Mouse (Mus musculus) lung, postnatal 0 days (tissue): Measurements from ENCODE around the gene Gm17359. TPM values are rescaled to one million over a fixed set of nuclear protein-coding genes. Genes with fewer than 3 reads are reported as not detected.

Experiments
- ATAC-seq: fragments of 200-750 bp; cut with Nextera tagmentation; 2 replicates; pipeline ENCODE4 v1.8.0; 2017; ENCODE audit warnings: moderate library complexity
- DNase-seq: peaks from one replicate; pipeline ENCODE4 v3.0.0-alpha.2; 2016; ENCODE audit warnings: low spot score
- H3K27ac ChIP-seq: fragments of 300-500 bp; sonication (generic); 2 replicates; pipeline ENCODE4 v1.5.1; 2014; ENCODE audit warnings: antibody characterized with exemption, mild to moderate bottlenecking, low read length, mixed read lengths
- H3K27me3 ChIP-seq: fragments of 300-500 bp; sonication (generic); replicated peaks from 2 replicates; pipeline ENCODE4 v1.6.1; 2014; ENCODE audit warnings: low read length, mixed read lengths; ENCODE audit not compliant: insufficient read depth
- H3K36me3 ChIP-seq: fragments of 300-500 bp; sonication (generic); 2 replicates; pipeline ENCODE4 v1.6.1; 2014; ENCODE audit warnings: low read length, mixed read lengths; ENCODE audit not compliant: insufficient read depth
- H3K4me1 ChIP-seq: fragments of 300-500 bp; sonication (generic); 2 replicates; pipeline ENCODE4 v1.6.1; 2014; ENCODE audit warnings: antibody characterized with exemption, low read depth, low read length, mixed read lengths; ENCODE audit not compliant: insufficient read depth
- H3K4me2 ChIP-seq: fragments of 300-500 bp; sonication (generic); replicated peaks from 2 replicates; pipeline ENCODE4 v1.6.1; 2014; ENCODE audit warnings: low read depth, mild to moderate bottlenecking, low read length, moderate library complexity, mixed read lengths
- H3K4me3 ChIP-seq: fragments of 300-500 bp; sonication (generic); 2 replicates; pipeline ENCODE4 v1.5.1; 2014; ENCODE audit warnings: low read depth, low read length
- H3K9ac ChIP-seq: fragments of 300-500 bp; sonication (generic); replicated peaks from 2 replicates; pipeline ENCODE4 v1.6.1; 2014; ENCODE audit warnings: low read depth, mild to moderate bottlenecking
- H3K9me3 ChIP-seq: fragments of 300-500 bp; sonication (generic); 2 replicates; pipeline ENCODE4 v1.6.1; 2016; ENCODE audit warnings: low read length, mixed read lengths
- CTCF ChIP-seq: IDR thresholded peaks from 2 replicates; pipeline ENCODE4 v1.5.1; 2016; ENCODE audit warnings: antibody characterized with exemption, mild to moderate bottlenecking
- EP300 ChIP-seq: IDR thresholded peaks from 2 replicates; pipeline ENCODE4 v1.6.1; 2016; ENCODE audit warnings: antibody characterized with exemption, mild to moderate bottlenecking, control low read depth
- WGBS: fragments of 180-500 bp; shearing (Covaris S2); extraction: QIAGEN DNeasy Blood & Tissue Kit; methylation state at CpG from one replicate; pipeline ENCODE4 v1.1.7; 2014; 5-methylcytosine and 5-hydroxymethylcytosine counted together
- polyA plus RNA-seq: library from polyadenylated mRNA; unstranded; fragments of >200 nt; fragmentation: Nextera tagmentation; extraction: Ambion mirVana; gene quantifications from 2 replicates; pipeline ENCODE4 v1.2.1, GENCODE M21; 2015

The Gm17359 gene
- polyA plus RNA-seq, 1 experiment from 2014 or later, result not detected

DNA sequence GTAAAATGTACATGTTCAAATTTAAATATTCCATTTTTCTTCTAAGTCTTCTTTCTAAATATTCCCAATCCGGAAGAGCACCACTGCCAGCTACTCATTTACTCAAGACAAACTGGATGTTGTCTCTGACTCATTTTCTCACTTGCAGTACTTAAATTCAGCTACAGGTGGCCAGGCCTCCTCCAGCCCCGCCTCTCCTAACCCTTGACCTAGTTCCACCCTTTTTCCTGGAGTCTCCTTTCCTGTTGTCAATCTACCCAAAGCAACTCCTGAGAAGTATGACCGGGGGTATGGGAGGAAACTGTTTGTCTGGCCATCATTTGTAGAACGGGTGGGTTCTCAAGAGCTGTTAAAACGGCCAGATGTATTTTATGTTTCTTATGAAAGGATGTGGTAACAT, 40.4 kb upstream of the Gm17359 start:
- DNase-seq, result peak; percentile 49

DNA sequence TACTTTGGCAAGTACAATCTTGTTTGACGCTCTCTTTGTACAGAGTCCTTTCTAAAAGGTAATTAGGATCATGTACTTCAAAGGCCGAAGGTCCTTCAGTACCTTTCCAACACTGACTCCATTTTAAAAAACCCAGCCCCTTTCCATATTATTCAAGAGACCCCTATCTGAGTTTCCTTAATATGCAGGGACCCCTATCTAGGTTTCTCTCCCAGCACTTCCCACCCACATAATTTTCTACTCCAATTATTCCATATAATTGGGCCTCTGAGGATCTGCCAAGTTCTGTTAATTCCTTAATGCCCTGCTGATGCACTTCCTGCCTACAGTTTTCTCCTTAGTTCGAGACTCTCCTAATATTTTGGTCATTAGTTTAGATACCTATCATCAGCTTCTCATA, 39.9 kb upstream of the Gm17359 start:
- no peak for DNase-seq
- 80% methylated on average over 3 of the region's 3 CpGs for WGBS

More for the DNA sequence above, 40.4 kb upstream of the Gm17359 start:
- Histone ChIP-seq H3K4me1 (no peaks in the 10 kb centered on the region), H3K9me3 (no peaks in the 10 kb centered on the region), H3K36me3 (no peaks in the 10 kb centered on the region), H3K4me3 (no peak overlapping the region), H3K27me3 (no peaks in the 10 kb centered on the region), H3K4me2 (no peak overlapping the region), H3K9ac (no peak overlapping the region), H3K27ac (peak overlapping the region; percentile 69; the same call in 1 of the 2 replicates)
- WGBS, result 53% methylated on average over 5 of the region's 5 CpGs
- ATAC-seq, result no peak
- TF ChIP-seq CTCF (peak; percentile 43), EP300 (no peak)

DNA sequence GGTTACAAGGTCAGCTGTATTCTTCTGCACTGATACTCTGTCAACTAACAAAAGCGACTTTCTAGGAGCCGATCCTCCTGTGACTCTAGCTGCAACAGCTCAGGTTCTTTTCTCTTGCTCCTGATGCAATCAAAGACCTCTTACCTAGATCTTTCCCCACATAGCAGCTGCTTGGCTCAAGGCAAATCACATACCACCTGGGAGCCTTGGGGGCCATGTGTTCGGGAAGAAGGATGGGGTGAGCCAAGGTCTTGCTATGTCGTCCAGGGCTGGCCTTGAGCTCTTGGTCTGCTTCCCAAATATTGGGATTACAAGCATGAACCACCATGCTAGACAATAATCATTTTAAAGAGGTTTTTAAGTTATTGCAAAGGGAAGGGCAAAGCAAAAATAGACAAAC, 39.2 kb upstream of the Gm17359 start:
- Histone ChIP-seq H3K4me3 (no peak overlapping the region), H3K27me3 (no peaks in the 10 kb centered on the region), H3K9me3 (no peaks in the 10 kb centered on the region), H3K4me2 (no peak overlapping the region), H3K9ac (no peak overlapping the region), H3K4me1 (no peaks in the 10 kb centered on the region), H3K36me3 (no peaks in the 10 kb centered on the region), H3K27ac (no peak overlapping the region)
- DNase-seq (no peak), ATAC-seq (no peak)
- TF ChIP-seq CTCF (no peak), EP300 (no peak)
- 68% methylated on average over 4 of the region's 4 CpGs for WGBS

More for the DNA sequence above, 39.9 kb upstream of the Gm17359 start:
- Histone ChIP-seq H3K4me1 (no peaks in the 10 kb centered on the region), H3K4me3 (no peak overlapping the region), H3K9ac (no peak overlapping the region), H3K36me3 (no peaks in the 10 kb centered on the region), H3K9me3 (no peaks in the 10 kb centered on the region), H3K27me3 (no peaks in the 10 kb centered on the region), H3K27ac (no peak overlapping the region), H3K4me2 (no peak overlapping the region)
- TF ChIP-seq CTCF (no peak), EP300 (no peak)
- no peak for ATAC-seq

DNA sequence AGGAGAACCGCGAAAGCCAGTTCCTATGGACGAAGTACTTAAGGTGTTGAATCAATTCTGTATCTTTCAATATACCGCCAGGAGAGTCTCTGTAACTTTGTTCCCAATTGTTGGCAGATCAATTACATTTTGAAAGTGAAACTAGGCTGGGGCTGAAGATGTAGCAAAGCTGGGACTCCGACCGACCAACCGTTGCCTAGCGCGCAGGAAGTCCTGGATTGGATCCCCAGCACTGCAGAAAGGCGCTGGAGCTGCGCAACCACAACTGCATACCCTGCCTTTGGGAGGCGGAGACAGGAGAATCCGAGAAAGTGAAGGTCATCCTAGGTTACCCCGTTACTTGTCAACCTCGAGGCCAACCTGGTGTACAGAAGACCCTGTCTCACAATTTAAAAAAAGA, 37.1 kb upstream of the Gm17359 start:
- Histone ChIP-seq H3K36me3 (no peaks in the 10 kb centered on the region), H3K4me1 (no peaks in the 10 kb centered on the region), H3K9me3 (no peaks in the 10 kb centered on the region), H3K27ac (no peak overlapping the region), H3K4me2 (no peak overlapping the region), H3K9ac (no peak overlapping the region), H3K4me3 (no peak overlapping the region), H3K27me3 (no peaks in the 10 kb centered on the region)
- WGBS, result 87% methylated on average over 15 of the region's 15 CpGs
- no peak for DNase-seq
- ATAC-seq, result no peak
- no peak for TF ChIP-seq EP300
- no peak for TF ChIP-seq CTCF

DNA sequence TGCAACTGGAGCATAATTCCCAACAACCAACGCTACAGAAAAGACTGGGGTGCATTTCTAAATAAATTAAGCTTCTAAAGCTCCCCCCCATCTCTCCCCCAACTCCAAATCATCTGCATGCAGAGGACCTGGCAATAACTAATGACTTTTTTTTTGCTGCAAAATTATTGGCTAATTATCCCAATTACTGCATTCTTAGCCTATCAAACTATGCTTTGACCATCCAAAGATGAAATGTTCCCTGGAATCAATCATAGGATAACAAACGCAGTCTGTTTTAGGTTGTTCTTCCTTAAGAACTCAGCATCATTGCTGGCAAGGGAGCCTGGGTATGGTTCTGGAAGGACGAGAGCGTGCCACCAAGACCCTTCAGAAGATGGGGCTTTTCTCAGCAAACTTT, 27.9 kb upstream of the Gm17359 start:
- TF ChIP-seq CTCF, result no peak
- TF ChIP-seq EP300, result no peak
- H3K27ac ChIP-seq, result no peak overlapping the region
- H3K36me3 ChIP-seq, result no peaks in the 10 kb centered on the region
- 90% methylated on average over 4 of the region's 4 CpGs for WGBS
- no peaks in the 10 kb centered on the region for H3K4me1 ChIP-seq
- no peaks in the 10 kb centered on the region for H3K27me3 ChIP-seq
- H3K4me3 ChIP-seq, result no peak overlapping the region
- ATAC-seq (no peak), DNase-seq (no peak)
- H3K4me2 ChIP-seq, result no peak overlapping the region
- no peak overlapping the region for H3K9ac ChIP-seq
- no peaks in the 10 kb centered on the region for H3K9me3 ChIP-seq

DNA sequence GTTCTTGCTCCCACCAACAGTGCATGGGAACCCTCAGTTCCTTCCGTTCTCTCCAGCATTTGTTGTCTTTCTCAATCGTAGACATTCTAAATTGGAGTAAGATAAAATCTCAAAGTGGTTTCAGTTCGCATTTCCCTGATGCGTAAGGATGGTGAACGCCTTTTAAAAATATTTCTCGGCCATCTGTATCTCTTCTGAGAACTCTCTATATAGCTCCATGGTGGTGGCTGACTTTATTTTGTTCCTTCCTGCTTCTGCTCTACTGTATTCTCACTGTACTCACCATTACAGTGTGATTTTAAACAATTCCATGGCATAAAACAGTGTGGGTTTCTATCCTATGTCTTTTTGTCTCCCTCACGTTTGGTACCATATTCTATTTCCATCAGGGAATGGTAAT, 26.3 kb upstream of the Gm17359 start:
- Histone ChIP-seq H3K4me2 (no peak overlapping the region), H3K4me3 (no peak overlapping the region), H3K36me3 (no peaks in the 10 kb centered on the region), H3K27ac (no peak overlapping the region), H3K4me1 (no peaks in the 10 kb centered on the region), H3K9me3 (no peaks in the 10 kb centered on the region), H3K9ac (no peak overlapping the region), H3K27me3 (no peaks in the 10 kb centered on the region)
- WGBS, result 82% methylated on average over 7 of the region's 7 CpGs
- DNase-seq, result no peak
- no peak for ATAC-seq
- no peak for TF ChIP-seq CTCF
- no peak for TF ChIP-seq EP300

DNA sequence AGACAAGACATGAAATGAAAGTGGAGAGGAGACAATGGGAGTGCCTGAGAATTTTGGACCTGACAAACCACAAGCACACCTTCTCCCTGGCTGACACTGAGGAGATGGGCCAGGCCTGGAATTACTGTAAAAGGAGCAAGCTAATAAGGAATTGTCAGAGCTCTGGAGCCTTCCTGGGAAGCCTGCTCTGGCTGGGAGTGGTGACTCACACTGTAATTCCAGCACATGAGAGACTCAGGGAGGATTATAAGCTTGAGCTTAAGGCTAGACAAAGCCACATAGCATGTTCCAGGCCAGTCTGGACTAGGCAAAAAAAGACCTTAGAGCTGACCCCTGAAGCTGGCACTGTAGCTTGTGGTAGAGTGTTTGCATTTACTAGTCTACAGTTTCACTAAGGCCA, 24.6 kb upstream of the Gm17359 start:
- TF ChIP-seq CTCF (no peak), EP300 (no peak)
- H3K9me3 ChIP-seq, result no peaks in the 10 kb centered on the region
- H3K4me2 ChIP-seq, result no peak overlapping the region
- H3K9ac ChIP-seq, result no peak overlapping the region
- no peaks in the 10 kb centered on the region for H3K4me1 ChIP-seq
- DNase-seq (no peak), ATAC-seq (no peak)
- no peak overlapping the region for H3K27ac ChIP-seq
- H3K27me3 ChIP-seq, result no peaks in the 10 kb centered on the region
- H3K36me3 ChIP-seq, result no peaks in the 10 kb centered on the region
- H3K4me3 ChIP-seq, result no peak overlapping the region
